In genomic region chr3:144515286-144515685, GRCm38 (mm10) we compare ENCODE assay signal across 16 mouse cellular contexts.
"Had no signal": no experiment of that assay in that cellular context is flagged by ENCODE, and none has a peak within 500 bp of the region (broad histone marks: within the 10 kb centered on the region; RNA-seq: fewer than 3 reads in every experiment).

No protein-coding gene starts in this region.

- H3K36me3 ChIP-seq: lung, embryonic 15.5 days; midbrain, embryonic 13.5 days; midbrain, embryonic 15.5 days; neural tube, embryonic 12.5 days had no signal

- H3K27ac ChIP-seq: lung, embryonic 15.5 days; macrophage; midbrain, embryonic 13.5 days; midbrain, embryonic 15.5 days; neural tube, embryonic 12.5 days had no signal

- H3K9ac ChIP-seq: lung, embryonic 15.5 days; midbrain, embryonic 13.5 days; midbrain, embryonic 15.5 days; neural tube, embryonic 12.5 days had no signal

- DNase-seq: lung, adult 2 months; lung, postnatal 14 days; lung, postnatal 36 days; right cerebral cortex, postnatal 14 days; spleen, adult 18-20 months; thymus, adult 18-20 months; thymus, postnatal 14 days; thymus, postnatal 36 days had no signal

- ATAC-seq: lung, postnatal 0 days; midbrain, embryonic 13.5 days; midbrain, embryonic 15.5 days had no signal

- H3K4me3 ChIP-seq: lung, embryonic 15.5 days; megakaryocyte, embryonic 14.5 days; midbrain, embryonic 13.5 days; midbrain, embryonic 15.5 days; neural tube, embryonic 12.5 days had no signal

- H3K9me3 ChIP-seq: lung, embryonic 15.5 days; megakaryocyte, embryonic 14.5 days; midbrain, embryonic 13.5 days; midbrain, embryonic 15.5 days; neural tube, embryonic 12.5 days had no signal

- H3K4me2 ChIP-seq: lung, embryonic 15.5 days; midbrain, embryonic 11.5 days; midbrain, embryonic 13.5 days; midbrain, embryonic 15.5 days; neural tube, embryonic 12.5 days had no signal

- H3K4me1 ChIP-seq: midbrain, embryonic 15.5 days had no signal

- H3K27me3 ChIP-seq: lung, embryonic 15.5 days; megakaryocyte, embryonic 14.5 days; midbrain, embryonic 13.5 days; midbrain, embryonic 15.5 days; neural tube, embryonic 12.5 days had no signal
